Mouse (Mus musculus) lung, postnatal 14 days (tissue): ENCODE data around the gene Acsl1.

Source experiments
- DNase-seq: peaks from one replicate; pipeline ENCODE4 v3.0.0; 2021

Gene Acsl1

GRCm38 (mm10) chr8:46470792-46471781 lies at the start of gene Acsl1:
TSS of gene Acsl1 (plus strand) at chr8:46471037.
- peak; percentile 100 for DNase-seq

- DNase-seq, result peak; percentile 40
Observed at GRCm38 (mm10) chr8:46421515-46421914, 49.3 kb upstream of the Acsl1 start.

GRCm38 (mm10) chr8:46427940-46428339 lies 42.9 kb upstream of the Acsl1 start:
- no peak for DNase-seq

GRCm38 (mm10) chr8:46429871-46430270 lies 41.0 kb upstream of the Acsl1 start:
- no peak for DNase-seq

- no peak for DNase-seq
Observed at GRCm38 (mm10) chr8:46431921-46432320, 38.9 kb upstream of the Acsl1 start.

- DNase-seq, result no peak
Observed at GRCm38 (mm10) chr8:46432581-46432980, 38.3 kb upstream of the Acsl1 start.

GRCm38 (mm10) chr8:46433656-46434055 lies 37.2 kb upstream of the Acsl1 start:
- no peak for DNase-seq

GRCm38 (mm10) chr8:46438491-46438890 lies 32.3 kb upstream of the Acsl1 start:
- DNase-seq, result no peak

GRCm38 (mm10) chr8:46445964-46446915 lies 24.6 kb upstream of the Acsl1 start:
- DNase-seq, result no peak

- no peak for DNase-seq
Observed at GRCm38 (mm10) chr8:46447334-46447733, 23.5 kb upstream of the Acsl1 start.

- no peak for DNase-seq
Observed at GRCm38 (mm10) chr8:46448606-46449005, 22.2 kb upstream of the Acsl1 start.

GRCm38 (mm10) chr8:46449063-46449462 lies 21.8 kb upstream of the Acsl1 start:
- DNase-seq, result no peak

GRCm38 (mm10) chr8:46449723-46450251 lies 21.1 kb upstream of the Acsl1 start:
- no peak for DNase-seq

GRCm38 (mm10) chr8:46458215-46458811 lies 12.5 kb upstream of the Acsl1 start:
- DNase-seq, result no peak

- DNase-seq, result no peak
Observed at GRCm38 (mm10) chr8:46468400-46468799, 2.4 kb upstream of the Acsl1 start.

- DNase-seq, result no peak
Observed at GRCm38 (mm10) chr8:46469071-46469769, 1.6 kb upstream of the Acsl1 start.

GRCm38 (mm10) chr8:46470091-46470791 lies 596 bp upstream of the Acsl1 start:
- DNase-seq, result peak; percentile 25

GRCm38 (mm10) chr8:46471926-46472485 lies 1.2 kb downstream of the Acsl1 start:
- DNase-seq, result no peak

GRCm38 (mm10) chr8:46474120-46474519 lies 3.3 kb downstream of the Acsl1 start:
- no peak for DNase-seq

GRCm38 (mm10) chr8:46474634-46475033 lies 3.8 kb downstream of the Acsl1 start:
- no peak for DNase-seq

- DNase-seq, result no peak
Observed at GRCm38 (mm10) chr8:46475404-46475803, 4.6 kb downstream of the Acsl1 start.
